Mouse (Mus musculus): ENCODE measurements around the gene Klhl11. TPM values are rescaled to one million over a fixed set of nuclear protein-coding genes. Genes with fewer than 3 reads are reported as not detected.

Gene Klhl11
- polyA plus RNA-seq, 1 experiment from 2014 or later = 8.9 TPM

GRCm38 (mm10) chr11:100430052-100430451 is 42.5 kb downstream of the Klhl11 start:
- H3K27ac ChIP-seq (ENCODE audit: low read depth, low read length) = peak overlapping the region; percentile 64
- no peak overlapping the region for H3K9ac ChIP-seq (ENCODE audit: low read depth, low read length)
- H3K9me3 ChIP-seq (replicated peaks; ENCODE audit: control insufficient read depth, low read length) = no peaks in the 10 kb centered on the region
- no peak for ATAC-seq (replicated peaks; ENCODE audit: insufficient number of reproducible peaks, low FRiP score, low TSS enrichment)
- H3K27me3 ChIP-seq (ENCODE audit: control insufficient read depth, insufficient read depth, low read length) = no peaks in the 10 kb centered on the region
- peak overlapping the region; percentile 5; the same call in 1 of the 2 replicates for H3K4me2 ChIP-seq
- 70% methylated on average over 7 of the region's 7 CpGs for WGBS (ENCODE audit: insufficient replicate concordance)
- H3K4me3 ChIP-seq (ENCODE audit: low read depth, low read length) = no peak overlapping the region
- H3K36me3 ChIP-seq (ENCODE audit: control insufficient read depth, insufficient read depth, low read length) = peaks cover 15% of the 10 kb centered on the region
- peaks cover 23% of the 10 kb centered on the region for H3K4me1 ChIP-seq (ENCODE audit: control insufficient read depth, insufficient read depth, low read length)

GRCm38 (mm10) chr11:100428612-100429199 is 43.8 kb downstream of the Klhl11 start:
- no peaks in the 10 kb centered on the region for H3K9me3 ChIP-seq (replicated peaks; ENCODE audit: control insufficient read depth, low read length)
- H3K4me2 ChIP-seq = no peak overlapping the region
- H3K27ac ChIP-seq (ENCODE audit: low read depth, low read length) = peak overlapping the region; percentile 8; the same call in 1 of the 2 replicates
- no peaks in the 10 kb centered on the region for H3K27me3 ChIP-seq (ENCODE audit: control insufficient read depth, insufficient read depth, low read length)
- peaks cover 18% of the 10 kb centered on the region for H3K36me3 ChIP-seq (ENCODE audit: control insufficient read depth, insufficient read depth, low read length)
- no peak overlapping the region for H3K9ac ChIP-seq (ENCODE audit: low read depth, low read length)
- no peak for ATAC-seq (replicated peaks; ENCODE audit: insufficient number of reproducible peaks, low FRiP score, low TSS enrichment)
- no peak overlapping the region for H3K4me3 ChIP-seq (ENCODE audit: low read depth, low read length)
- WGBS (ENCODE audit: insufficient replicate concordance) = 50% methylated on average over 9 of the region's 9 CpGs
- H3K4me1 ChIP-seq (ENCODE audit: control insufficient read depth, insufficient read depth, low read length) = peaks cover 23% of the 10 kb centered on the region

- ATAC-seq (replicated peaks; ENCODE audit: insufficient number of reproducible peaks, low FRiP score, low TSS enrichment) = no peak
- Histone ChIP-seq H3K4me3 (ENCODE audit: low read depth, low read length) (no peak overlapping the region), H3K9ac (ENCODE audit: low read depth, low read length) (no peak overlapping the region), H3K27me3 (ENCODE audit: control insufficient read depth, insufficient read depth, low read length) (no peaks in the 10 kb centered on the region), H3K4me2 (no peak overlapping the region), H3K9me3 (replicated peaks; ENCODE audit: control insufficient read depth, low read length) (no peaks in the 10 kb centered on the region), H3K4me1 (ENCODE audit: control insufficient read depth, insufficient read depth, low read length) (peaks cover 19% of the 10 kb centered on the region), H3K27ac (ENCODE audit: low read depth, low read length) (no peak overlapping the region), H3K36me3 (ENCODE audit: control insufficient read depth, insufficient read depth, low read length) (peaks cover 16% of the 10 kb centered on the region)
- 78% methylated on average over 3 of the region's 3 CpGs for WGBS (ENCODE audit: insufficient replicate concordance)
Observed at GRCm38 (mm10) chr11:100426820-100427219, 45.7 kb downstream of the Klhl11 start.

GRCm38 (mm10) chr11:100425851-100426250 is 46.7 kb downstream of the Klhl11 start:
- Histone ChIP-seq H3K4me1 (ENCODE audit: control insufficient read depth, insufficient read depth, low read length) (peaks cover 16% of the 10 kb centered on the region), H3K27me3 (ENCODE audit: control insufficient read depth, insufficient read depth, low read length) (no peaks in the 10 kb centered on the region), H3K27ac (ENCODE audit: low read depth, low read length) (no peak overlapping the region), H3K9me3 (replicated peaks; ENCODE audit: control insufficient read depth, low read length) (no peaks in the 10 kb centered on the region), H3K36me3 (ENCODE audit: control insufficient read depth, insufficient read depth, low read length) (peaks cover 24% of the 10 kb centered on the region), H3K4me3 (ENCODE audit: low read depth, low read length) (no peak overlapping the region), H3K9ac (ENCODE audit: low read depth, low read length) (no peak overlapping the region; the same call in 1 of the 2 replicates), H3K4me2 (no peak overlapping the region)
- no peak for ATAC-seq (replicated peaks; ENCODE audit: insufficient number of reproducible peaks, low FRiP score, low TSS enrichment)
- 14% methylated on average over 7 of the region's 7 CpGs for WGBS (ENCODE audit: insufficient replicate concordance)

- H3K4me3 ChIP-seq (ENCODE audit: low read depth, low read length) = no peak overlapping the region
- H3K36me3 ChIP-seq (ENCODE audit: control insufficient read depth, insufficient read depth, low read length) = peaks cover 21% of the 10 kb centered on the region
- 82% methylated on average over 7 of the region's 7 CpGs for WGBS (ENCODE audit: insufficient replicate concordance)
- H3K9ac ChIP-seq (ENCODE audit: low read depth, low read length) = no peak overlapping the region
- no peaks in the 10 kb centered on the region for H3K9me3 ChIP-seq (replicated peaks; ENCODE audit: control insufficient read depth, low read length)
- H3K27me3 ChIP-seq (ENCODE audit: control insufficient read depth, insufficient read depth, low read length) = no peaks in the 10 kb centered on the region
- peaks cover 13% of the 10 kb centered on the region for H3K4me1 ChIP-seq (ENCODE audit: control insufficient read depth, insufficient read depth, low read length)
- no peak overlapping the region for H3K4me2 ChIP-seq
- no peak for ATAC-seq (replicated peaks; ENCODE audit: insufficient number of reproducible peaks, low FRiP score, low TSS enrichment)
- no peak overlapping the region for H3K27ac ChIP-seq (ENCODE audit: low read depth, low read length)
Observed at GRCm38 (mm10) chr11:100423836-100424235, 48.7 kb downstream of the Klhl11 start.

- Histone ChIP-seq H3K9me3 (replicated peaks; ENCODE audit: control insufficient read depth, low read length) (no peaks in the 10 kb centered on the region), H3K4me2 (no peak overlapping the region), H3K4me3 (ENCODE audit: low read depth, low read length) (no peak overlapping the region), H3K27ac (ENCODE audit: low read depth, low read length) (no peak overlapping the region), H3K4me1 (ENCODE audit: control insufficient read depth, insufficient read depth, low read length) (peaks cover 18% of the 10 kb centered on the region), H3K36me3 (ENCODE audit: control insufficient read depth, insufficient read depth, low read length) (peaks cover 23% of the 10 kb centered on the region), H3K27me3 (ENCODE audit: control insufficient read depth, insufficient read depth, low read length) (no peaks in the 10 kb centered on the region), H3K9ac (ENCODE audit: low read depth, low read length) (no peak overlapping the region)
- WGBS (ENCODE audit: insufficient replicate concordance) = 82% methylated on average over 8 of the region's 8 CpGs
- ATAC-seq (replicated peaks; ENCODE audit: insufficient number of reproducible peaks, low FRiP score, low TSS enrichment) = no peak
Observed at GRCm38 (mm10) chr11:100421537-100421936, 51.0 kb downstream of the Klhl11 start.

- Histone ChIP-seq H3K27ac (ENCODE audit: low read depth, low read length) (peak within 1 kb of the TSS; percentile 95), H3K9me3 (replicated peaks; ENCODE audit: control insufficient read depth, low read length) (no peaks in the 10 kb centered on the region), H3K4me3 (ENCODE audit: low read depth, low read length) (peak within 1 kb of the TSS; percentile 82), H3K4me1 (ENCODE audit: control insufficient read depth, insufficient read depth, low read length) (peaks cover 37% of the 10 kb centered on the region), H3K27me3 (ENCODE audit: control insufficient read depth, insufficient read depth, low read length) (no peaks in the 10 kb centered on the region), H3K36me3 (ENCODE audit: control insufficient read depth, insufficient read depth, low read length) (peaks cover 5% of the 10 kb centered on the region), H3K9ac (ENCODE audit: low read depth, low read length) (peak within 1 kb of the TSS; percentile 90), H3K4me2 (peak within 1 kb of the TSS; percentile 94)
- ATAC-seq (replicated peaks; ENCODE audit: insufficient number of reproducible peaks, low FRiP score, low TSS enrichment) = peak; percentile 16; the same call in 1 of the 2 replicates
- WGBS (ENCODE audit: insufficient replicate concordance) = under 1% methylated on average over 29 of the region's 31 CpGs
Observed at GRCm38 (mm10) chr11:100414914-100415822, 57.4 kb downstream of the Klhl11 start, which contains the start of gene Fkbp10. TSS of gene Fkbp10 (plus strand) at chr11:100415697.

GRCm38 (mm10) chr11:100414021-100414913 is 58.3 kb downstream of the Klhl11 start, which contains the start of gene P3h4:
TSS of gene P3h4 (minus strand) at chr11:100414836.
- Histone ChIP-seq H3K9me3 (replicated peaks; ENCODE audit: control insufficient read depth, low read length) (no peaks in the 10 kb centered on the region), H3K4me2 (peak within 1 kb of the TSS; percentile 94), H3K27ac (ENCODE audit: low read depth, low read length) (peak within 1 kb of the TSS; percentile 95), H3K9ac (ENCODE audit: low read depth, low read length) (peak within 1 kb of the TSS; percentile 90), H3K4me3 (ENCODE audit: low read depth, low read length) (peak within 1 kb of the TSS; percentile 82), H3K36me3 (ENCODE audit: control insufficient read depth, insufficient read depth, low read length) (peaks cover 9% of the 10 kb centered on the region), H3K4me1 (ENCODE audit: control insufficient read depth, insufficient read depth, low read length) (peaks cover 37% of the 10 kb centered on the region), H3K27me3 (ENCODE audit: control insufficient read depth, insufficient read depth, low read length) (no peaks in the 10 kb centered on the region)
- WGBS (ENCODE audit: insufficient replicate concordance) = under 1% methylated on average over 84 of the region's 93 CpGs
- peak; percentile 87 for ATAC-seq (replicated peaks; ENCODE audit: insufficient number of reproducible peaks, low FRiP score, low TSS enrichment)
